Mouse (Mus musculus) heart, embryonic 12.5 days (tissue): ENCODE data around the gene 1110004F10Rik. TPM values are rescaled to one million over a fixed set of nuclear protein-coding genes. Genes with fewer than 3 reads are reported as not detected.
A peak's percentile ranks its signal among the peaks of the same experiment; 100 is the strongest.
"Not testable (repeated sequence)": the region's sequence is repeated elsewhere in the genome, so short reads cannot be mapped to it uniquely, and the experiment has no call there.

ENCODE experiments used
- ATAC-seq: fragments of 200-750 bp; cut with Nextera tagmentation; 2 replicates; pipeline ENCODE4 v1.8.0; 2017; ENCODE audit warnings: moderate TSS enrichment, moderate library complexity; ENCODE audit not compliant: insufficient number of reproducible peaks, low FRiP score
- H3K27ac ChIP-seq: fragments of 300-500 bp; sonication (generic); 2 replicates; pipeline ENCODE4 v1.5.1; 2016; ENCODE audit warnings: mild to moderate bottlenecking, moderate library complexity; ENCODE audit not compliant: poor library complexity, severe bottlenecking
- H3K27me3 ChIP-seq: fragments of 300-500 bp; sonication (generic); replicated peaks from 2 replicates; pipeline ENCODE4 v1.6.1; 2016; ENCODE audit warnings: mild to moderate bottlenecking, moderate library complexity
- H3K36me3 ChIP-seq: fragments of 300-500 bp; sonication (generic); 2 replicates; pipeline ENCODE4 v1.6.1; 2016; ENCODE audit warnings: mild to moderate bottlenecking, moderate library complexity
- H3K4me1 ChIP-seq: fragments of 300-500 bp; sonication (generic); replicated peaks from 2 replicates; pipeline ENCODE4 v1.6.1; 2016; ENCODE audit warnings: mild to moderate bottlenecking
- H3K4me2 ChIP-seq: fragments of 300-500 bp; sonication (generic); 2 replicates; pipeline ENCODE4 v1.6.1; 2016; ENCODE audit warnings: mild to moderate bottlenecking, moderate library complexity
- H3K4me3 ChIP-seq: fragments of 300-500 bp; sonication (generic); 2 replicates; pipeline ENCODE4 v1.5.1; 2016; ENCODE audit warnings: mild to moderate bottlenecking
- H3K9ac ChIP-seq: fragments of 300-500 bp; sonication (generic); 2 replicates; pipeline ENCODE4 v1.6.1; 2016; ENCODE audit warnings: mild to moderate bottlenecking, moderate library complexity
- H3K9me3 ChIP-seq: fragments of 300-500 bp; sonication (generic); replicated peaks from 2 replicates; pipeline ENCODE4 v1.6.1; 2016; ENCODE audit warnings: mild to moderate bottlenecking, moderate library complexity
- WGBS: fragments of 180-500 bp; shearing (Covaris S2); methylation state at CpG from one replicate; pipeline ENCODE4 v1.1.7; 2016; 5-methylcytosine and 5-hydroxymethylcytosine counted together
- polyA plus RNA-seq: library from polyadenylated mRNA; unstranded; fragments of >200 nt; fragmentation: Nextera tagmentation; extraction: Ambion mirVana; gene quantifications from 2 replicates; pipeline ENCODE4 v1.2.1, GENCODE M21; 2016

The 1110004F10Rik gene
- polyA plus RNA-seq, 1 experiment from 2014 or later, result 173 TPM

GRCm38 (mm10) chr7:116036591-116037555, 2.3 kb upstream of the 1110004F10Rik start:
- H3K36me3 ChIP-seq, result no peaks in the 10 kb centered on the region
- H3K9me3 ChIP-seq, result no peaks in the 10 kb centered on the region
- WGBS, result 35% methylated on average over 18 of the region's 18 CpGs
- H3K4me1 ChIP-seq, result peaks cover 18% of the 10 kb centered on the region
- ATAC-seq, result no peak
- 0 out of 2 replicates have a peak overlapping the region, but pooled peaks have one; percentile 8 for H3K9ac ChIP-seq
- H3K27ac ChIP-seq, result no peak overlapping the region
- H3K27me3 ChIP-seq, result peaks cover 27% of the 10 kb centered on the region
- H3K4me2 ChIP-seq, result peak overlapping the region; percentile 48
- H3K4me3 ChIP-seq, result peak overlapping the region; percentile 8; the same call in 1 of the 2 replicates

- H3K4me1 ChIP-seq, result peaks cover 18% of the 10 kb centered on the region
- H3K36me3 ChIP-seq, result no peaks in the 10 kb centered on the region
- no peaks in the 10 kb centered on the region for H3K9me3 ChIP-seq
- ATAC-seq, result no peak
- WGBS, result 2% methylated on average over 13 of the region's 13 CpGs
- peak overlapping the region; percentile 73 for H3K4me2 ChIP-seq
- peak overlapping the region; percentile 44; the same call in 1 of the 2 replicates for H3K9ac ChIP-seq
- H3K27me3 ChIP-seq, result peaks cover 27% of the 10 kb centered on the region
- peak overlapping the region; percentile 58 for H3K4me3 ChIP-seq
- H3K27ac ChIP-seq, result no peak overlapping the region
These were observed 1.2 kb upstream of the 1110004F10Rik start for GRCm38 (mm10) chr7:116038024-116038423.

- no peak for ATAC-seq
- H3K9ac ChIP-seq, result peak within 1 kb of the TSS; percentile 74
- peak within 1 kb of the TSS; percentile 99 for H3K4me2 ChIP-seq
- peaks cover 27% of the 10 kb centered on the region for H3K27me3 ChIP-seq
- H3K9me3 ChIP-seq, result no peaks in the 10 kb centered on the region
- under 1% methylated on average over 11 of the region's 11 CpGs for WGBS
- H3K36me3 ChIP-seq, result no peaks in the 10 kb centered on the region
- H3K4me1 ChIP-seq, result peaks cover 18% of the 10 kb centered on the region
- peak within 1 kb of the TSS; percentile 58 for H3K4me3 ChIP-seq
- H3K27ac ChIP-seq, result no peak within 1 kb of the TSS
These were observed 686 bp upstream of the 1110004F10Rik start, which contains the start of gene Sox6 for GRCm38 (mm10) chr7:116038511-116038910. TSS of gene Sox6 (minus strand) at chr7:116038796.

DNA sequence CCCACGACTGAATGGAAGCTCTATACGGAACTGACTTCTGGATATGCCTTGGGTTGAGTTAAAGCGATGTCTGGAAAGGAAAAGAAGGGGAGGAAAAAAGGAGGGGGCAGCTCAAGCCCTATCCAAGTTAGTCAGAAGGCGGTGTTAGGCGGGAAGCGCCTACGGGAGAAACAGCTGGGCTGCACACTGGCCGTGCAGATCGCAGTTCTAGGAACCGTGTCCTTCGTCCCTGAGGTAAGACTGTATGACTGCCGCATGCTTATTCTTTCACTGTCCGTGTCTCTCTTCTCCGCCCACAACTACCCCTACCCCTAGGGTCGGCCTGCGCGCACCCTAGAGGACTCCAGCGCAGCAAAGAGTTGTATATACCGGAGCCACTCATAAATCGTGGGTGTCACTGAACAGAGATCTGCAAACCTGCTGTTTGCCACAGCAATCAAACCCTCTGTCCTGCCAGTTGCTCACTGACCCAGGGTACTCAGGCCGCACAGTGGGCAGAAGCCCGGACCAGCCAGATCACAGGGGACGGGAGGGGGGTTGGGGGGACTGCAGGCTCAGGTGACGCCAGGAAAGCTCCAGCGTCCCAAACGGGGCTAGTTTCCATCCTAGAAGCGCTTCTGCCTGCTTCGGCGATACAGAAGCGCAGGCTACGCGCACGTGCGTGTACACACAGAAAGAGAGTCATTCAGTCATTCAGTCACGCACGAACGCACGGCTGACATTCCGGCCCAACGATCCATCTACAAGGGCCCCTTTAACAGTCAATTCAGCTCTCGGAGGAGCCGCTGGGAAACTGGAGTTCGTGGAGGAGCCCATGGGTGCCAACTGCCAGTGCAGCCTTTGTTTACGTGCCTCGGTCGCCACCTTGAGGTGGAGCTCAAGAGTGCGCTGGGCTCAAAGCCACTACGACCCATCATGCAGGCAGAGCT, 605 bp downstream of the 1110004F10Rik start:
- WGBS, result under 1% methylated on average over 48 of the region's 48 CpGs
- ATAC-seq, result peak; percentile 67

DNA sequence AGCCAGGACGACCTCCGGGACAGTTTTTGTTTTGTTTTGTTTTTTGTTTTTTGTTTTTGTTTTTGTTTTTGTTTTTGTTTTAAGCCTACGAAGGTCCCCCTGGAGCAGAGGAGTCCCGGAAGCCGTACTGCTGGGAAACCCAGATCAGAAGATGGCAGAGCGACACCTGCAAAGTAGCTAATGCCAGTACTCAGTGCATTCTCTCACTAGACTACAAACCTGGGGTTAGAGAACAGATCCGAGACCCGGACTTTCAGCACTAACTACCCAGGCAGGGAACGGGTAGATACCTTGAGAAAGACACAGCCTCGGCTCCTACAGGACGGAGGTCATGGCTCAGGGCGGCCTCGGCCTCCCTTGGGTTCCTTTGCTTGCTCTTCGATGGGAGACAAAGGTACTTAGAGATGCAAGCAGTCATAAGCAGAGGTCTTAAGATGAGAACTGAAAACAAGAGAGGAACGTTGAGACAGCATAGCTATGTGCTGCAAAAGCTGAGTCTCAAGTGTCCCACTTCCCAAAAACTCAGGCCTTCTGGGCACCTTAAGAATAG, 1.3 kb downstream of the 1110004F10Rik start:
- Histone ChIP-seq H3K4me2 (peak overlapping the region; percentile 99), H3K36me3 (no peaks in the 10 kb centered on the region), H3K9ac (0 out of 2 replicates have a peak overlapping the region, but pooled peaks have one; percentile 7), H3K4me3 (peak overlapping the region; percentile 58), H3K27me3 (peaks cover 24% of the 10 kb centered on the region), H3K27ac (no peak overlapping the region), H3K4me1 (peaks cover 18% of the 10 kb centered on the region), H3K9me3 (no peaks in the 10 kb centered on the region)
- no peak for ATAC-seq
- 22% methylated on average over 15 of the region's 15 CpGs for WGBS

More for the DNA sequence above, 605 bp downstream of the 1110004F10Rik start:
- Histone ChIP-seq H3K4me2 (peak overlapping the region; percentile 99), H3K4me1 (peaks cover 18% of the 10 kb centered on the region), H3K27me3 (peaks cover 27% of the 10 kb centered on the region), H3K36me3 (no peaks in the 10 kb centered on the region), H3K9me3 (no peaks in the 10 kb centered on the region), H3K9ac (peak overlapping the region; percentile 74), H3K4me3 (peak overlapping the region; percentile 58), H3K27ac (no peak overlapping the region)

DNA sequence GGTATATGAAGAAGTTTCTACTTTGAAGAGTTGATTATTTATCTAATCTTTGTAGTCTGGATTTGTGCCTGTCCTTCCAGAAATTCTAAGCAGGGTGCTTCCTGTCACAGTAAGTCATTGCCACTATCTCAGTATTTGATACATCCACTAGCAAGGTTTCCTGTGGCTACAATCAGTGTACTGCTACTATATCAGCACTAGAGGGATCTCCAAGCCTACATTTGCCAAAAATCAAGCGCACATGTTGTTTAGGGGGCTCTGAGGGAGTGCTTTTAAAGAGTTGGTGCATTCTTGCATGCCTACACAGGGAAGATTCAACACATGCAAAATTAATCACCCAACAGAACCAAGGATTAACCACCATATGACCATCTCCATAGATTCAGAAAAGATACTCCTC, 21.5 kb downstream of the 1110004F10Rik start:
- no peaks in the 10 kb centered on the region for H3K27me3 ChIP-seq
- 29% methylated on average over 1 of the region's 1 CpGs for WGBS

DNA sequence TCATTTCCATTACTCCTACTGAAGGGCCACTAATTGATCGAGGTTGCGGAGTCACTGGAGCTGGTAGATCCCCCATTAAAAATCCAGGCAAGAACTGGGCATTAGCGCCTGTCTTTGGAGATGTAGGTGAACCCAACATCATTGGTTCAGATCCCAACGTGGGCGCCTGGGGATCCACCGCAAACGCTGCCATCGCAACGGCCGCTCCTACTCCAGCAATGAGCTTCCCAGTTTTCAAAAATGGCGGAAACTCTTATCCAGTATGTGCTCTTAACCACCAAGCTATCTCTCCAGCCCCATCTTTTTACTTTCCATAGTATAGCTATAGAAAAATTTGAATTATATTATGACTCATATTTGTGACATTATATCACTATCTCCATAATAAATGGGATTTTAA, 45.2 kb downstream of the 1110004F10Rik start, which contains the start of gene Gm4353:
Gene Gm4353, minus strand, starts transcription at position 270 of the 400 bp plus-strand sequence.
- H3K9me3 ChIP-seq, H3K4me3 ChIP-seq, H3K4me2 ChIP-seq, H3K27me3 ChIP-seq, H3K9ac ChIP-seq, H3K36me3 ChIP-seq, H3K4me1 ChIP-seq, H3K27ac ChIP-seq, ATAC-seq: not testable (repeated sequence)
- WGBS, result 93% methylated on average over 11 of the region's 11 CpGs

More for the DNA sequence above, 21.5 kb downstream of the 1110004F10Rik start:
- Histone ChIP-seq H3K36me3 (no peaks in the 10 kb centered on the region), H3K9ac (no peak overlapping the region), H3K9me3 (no peaks in the 10 kb centered on the region), H3K27ac (no peak overlapping the region), H3K4me3 (no peak overlapping the region), H3K4me2 (no peak overlapping the region), H3K4me1 (no peaks in the 10 kb centered on the region)
- no peak for ATAC-seq

GRCm38 (mm10) chr7:116092710-116093465, 53.7 kb downstream of the 1110004F10Rik start:
- no peaks in the 10 kb centered on the region for H3K36me3 ChIP-seq
- WGBS, result under 1% methylated on average over 38 of the region's 38 CpGs
- H3K4me2 ChIP-seq, result peak overlapping the region; percentile 89
- H3K27me3 ChIP-seq, result no peaks in the 10 kb centered on the region
- H3K4me1 ChIP-seq, result peaks cover 12% of the 10 kb centered on the region
- peak overlapping the region; percentile 65 for H3K4me3 ChIP-seq
- peak overlapping the region; percentile 77 for H3K9ac ChIP-seq
- ATAC-seq, result peak; percentile 100
- peak overlapping the region; percentile 93 for H3K27ac ChIP-seq
- no peaks in the 10 kb centered on the region for H3K9me3 ChIP-seq

- H3K4me3 ChIP-seq, result peak overlapping the region; percentile 65
- no peaks in the 10 kb centered on the region for H3K9me3 ChIP-seq
These were observed 54.3 kb downstream of the 1110004F10Rik start for GRCm38 (mm10) chr7:116093466-116093850.

More at GRCm38 (mm10) chr7:116093466-116093850, 54.3 kb downstream of the 1110004F10Rik start:
- WGBS, result under 1% methylated on average over 19 of the region's 19 CpGs
- peak overlapping the region; percentile 89 for H3K4me2 ChIP-seq
- no peaks in the 10 kb centered on the region for H3K27me3 ChIP-seq
- peak overlapping the region; percentile 93 for H3K27ac ChIP-seq
- H3K36me3 ChIP-seq, result no peaks in the 10 kb centered on the region
- peak overlapping the region; percentile 77 for H3K9ac ChIP-seq
- ATAC-seq, result peak; percentile 82
- peaks cover 12% of the 10 kb centered on the region for H3K4me1 ChIP-seq
